Mouse (Mus musculus): Measurements from ENCODE around the gene Pacs1. TPM values are rescaled to one million over a fixed set of nuclear protein-coding genes. Genes with fewer than 3 reads are reported as not detected.

Pacs1 gene
- total and polyA plus RNA-seq, 2 experiments from 2014 or later, result 7.4 to 11.3 TPM

GRCm38 (mm10) chr19:5106731-5107191 is 166.2 kb downstream of the Pacs1 start, which contains the start of gene Rab1b:
TSS of gene Rab1b (minus strand) at chr19:5107072.
- Histone ChIP-seq H3K27me3 (ENCODE audit: control insufficient read depth, insufficient read depth, low read length) (no peaks in the 10 kb centered on the region), H3K9ac (replicated peaks; ENCODE audit: low read depth, low read length) (peak within 1 kb of the TSS; percentile 82), H3K27ac (ENCODE audit: low read depth) (peak within 1 kb of the TSS; percentile 95), H3K4me1 (ENCODE audit: control insufficient read depth, insufficient read depth) (peaks cover 8% of the 10 kb centered on the region; the same call in 1 of the 2 replicates), H3K4me3 (ENCODE audit: low read depth, low read length) (peak within 1 kb of the TSS; percentile 88), H3K4me2 (ENCODE audit: low read depth, low read length) (peak within 1 kb of the TSS; percentile 85), H3K9me3 (replicated peaks; ENCODE audit: control insufficient read depth, low read length) (no peaks in the 10 kb centered on the region), H3K36me3 (replicated peaks; ENCODE audit: control insufficient read depth, insufficient read depth, low read length) (peaks cover 66% of the 10 kb centered on the region)
- peak; percentile 98 for DNase-seq (ENCODE audit: low spot score)
- peak; percentile 73 for TF ChIP-seq EP300 (IDR thresholded peaks at IDR 0.05; ENCODE audit: low read depth)
- no peak for TF ChIP-seq CTCF (IDR thresholded peaks at IDR 0.05; ENCODE audit: low read depth)
- WGBS, result under 1% methylated on average over 44 of the region's 46 CpGs
- ATAC-seq (ENCODE audit: insufficient read depth, low read depth), result peak; percentile 96

DNA sequence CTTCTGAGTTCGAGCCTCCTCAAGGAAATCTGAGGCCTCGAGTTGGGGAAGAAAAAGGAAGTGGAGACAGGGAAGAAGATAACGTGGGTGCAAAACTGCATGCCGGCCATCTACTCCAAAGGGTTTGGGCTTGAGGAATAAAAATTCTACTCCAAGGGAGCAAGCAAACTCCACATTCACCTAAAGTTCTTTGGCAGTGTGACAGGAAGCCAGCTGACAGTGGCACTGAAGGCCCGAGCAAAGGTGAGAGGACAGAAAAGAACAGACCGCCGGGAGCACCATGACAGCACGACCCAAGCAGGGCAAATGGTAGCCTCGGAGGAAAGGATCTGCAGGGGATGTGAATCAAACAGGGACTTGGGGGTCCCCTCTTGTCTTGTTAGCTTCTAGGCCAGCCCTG is 166.8 kb downstream of the Pacs1 start:
- no peaks in the 10 kb centered on the region for H3K27me3 ChIP-seq (ENCODE audit: control insufficient read depth, insufficient read depth, low read length)
- H3K4me1 ChIP-seq (ENCODE audit: control insufficient read depth, insufficient read depth), result peaks cover 8% of the 10 kb centered on the region; the same call in 1 of the 2 replicates
- 2% methylated on average over 9 of the region's 9 CpGs for WGBS
- H3K9me3 ChIP-seq (replicated peaks; ENCODE audit: control insufficient read depth, low read length), result no peaks in the 10 kb centered on the region
- peaks cover 66% of the 10 kb centered on the region for H3K36me3 ChIP-seq (replicated peaks; ENCODE audit: control insufficient read depth, insufficient read depth, low read length)
- ATAC-seq (ENCODE audit: insufficient read depth, low read depth), result no peak
- peak overlapping the region; percentile 88 for H3K4me3 ChIP-seq (ENCODE audit: low read depth, low read length)
- H3K4me2 ChIP-seq (ENCODE audit: low read depth, low read length), result peak overlapping the region; percentile 85
- H3K9ac ChIP-seq (replicated peaks; ENCODE audit: low read depth, low read length), result peak overlapping the region; percentile 82
- H3K27ac ChIP-seq (ENCODE audit: low read depth), result peak overlapping the region; percentile 95
- TF ChIP-seq CTCF (IDR thresholded peaks at IDR 0.05; ENCODE audit: low read depth), result no peak
- TF ChIP-seq EP300 (IDR thresholded peaks at IDR 0.05; ENCODE audit: low read depth), result no peak
- DNase-seq (ENCODE audit: low spot score), result no peak

DNA sequence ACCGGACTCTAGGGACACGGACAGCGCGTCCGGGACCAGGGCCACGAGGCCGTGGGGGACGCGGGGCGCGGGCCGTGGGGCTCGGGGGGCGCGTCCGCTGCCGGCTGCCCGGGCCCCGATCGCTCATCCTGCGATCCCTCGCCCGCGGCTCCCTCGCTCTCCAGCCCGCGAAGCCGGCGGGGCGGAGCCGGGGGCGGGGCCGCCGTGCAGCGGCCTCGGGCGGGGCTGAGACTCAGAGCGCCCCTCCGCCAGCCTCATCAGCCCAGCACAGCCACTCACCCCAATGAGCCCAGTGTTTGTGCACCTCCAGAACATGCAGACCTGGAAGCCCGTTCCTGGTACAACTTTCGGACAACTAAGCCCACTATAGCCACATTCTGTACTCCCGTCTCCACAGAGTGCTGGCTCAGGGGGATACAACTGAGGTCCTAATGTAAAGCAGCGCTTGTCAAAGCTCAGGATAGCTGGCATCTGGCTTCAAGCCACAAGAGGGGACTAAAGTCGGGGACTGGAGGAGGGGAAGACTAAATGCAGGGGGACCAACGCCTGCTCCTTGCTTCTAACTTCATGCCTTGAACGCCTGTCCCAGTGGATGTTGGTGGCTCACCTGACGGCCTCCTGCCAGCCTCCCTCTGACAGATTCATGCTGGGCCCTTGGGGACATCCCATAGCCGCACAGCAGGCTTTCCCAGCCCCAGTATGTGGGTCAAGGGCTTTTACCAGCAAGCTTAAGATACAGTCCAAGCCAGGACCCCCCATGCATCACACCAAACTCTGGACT is 174.4 kb downstream of the Pacs1 start, which contains the start of gene Cnih2:
Gene Cnih2, minus strand, starts transcription at position 159 of the 781 bp plus-strand sequence.
- H3K4me2 ChIP-seq (ENCODE audit: low read depth, low read length), result peak within 1 kb of the TSS; percentile 77
- peaks cover 45% of the 10 kb centered on the region for H3K36me3 ChIP-seq (replicated peaks; ENCODE audit: control insufficient read depth, insufficient read depth, low read length)
- TF ChIP-seq CTCF (IDR thresholded peaks at IDR 0.05; ENCODE audit: low read depth) (no peak), EP300 (IDR thresholded peaks at IDR 0.05; ENCODE audit: low read depth) (no peak)
- peak within 1 kb of the TSS; percentile 41; the same call in 1 of the 2 replicates for H3K9ac ChIP-seq (replicated peaks; ENCODE audit: low read depth, low read length)
- H3K4me1 ChIP-seq (ENCODE audit: control insufficient read depth, insufficient read depth), result peaks cover 10% of the 10 kb centered on the region; the same call in 1 of the 2 replicates
- H3K4me3 ChIP-seq (ENCODE audit: low read depth, low read length), result peak within 1 kb of the TSS; percentile 39
- H3K9me3 ChIP-seq (replicated peaks; ENCODE audit: control insufficient read depth, low read length), result no peaks in the 10 kb centered on the region
- ATAC-seq (ENCODE audit: insufficient read depth, low read depth) (peak; percentile 50), DNase-seq (ENCODE audit: low spot score) (peak; percentile 30)
- H3K27ac ChIP-seq (ENCODE audit: low read depth), result no peak within 1 kb of the TSS
- 7% methylated on average over 25 of the region's 48 CpGs for WGBS
- H3K27me3 ChIP-seq (ENCODE audit: control insufficient read depth, insufficient read depth, low read length), result no peaks in the 10 kb centered on the region

DNA sequence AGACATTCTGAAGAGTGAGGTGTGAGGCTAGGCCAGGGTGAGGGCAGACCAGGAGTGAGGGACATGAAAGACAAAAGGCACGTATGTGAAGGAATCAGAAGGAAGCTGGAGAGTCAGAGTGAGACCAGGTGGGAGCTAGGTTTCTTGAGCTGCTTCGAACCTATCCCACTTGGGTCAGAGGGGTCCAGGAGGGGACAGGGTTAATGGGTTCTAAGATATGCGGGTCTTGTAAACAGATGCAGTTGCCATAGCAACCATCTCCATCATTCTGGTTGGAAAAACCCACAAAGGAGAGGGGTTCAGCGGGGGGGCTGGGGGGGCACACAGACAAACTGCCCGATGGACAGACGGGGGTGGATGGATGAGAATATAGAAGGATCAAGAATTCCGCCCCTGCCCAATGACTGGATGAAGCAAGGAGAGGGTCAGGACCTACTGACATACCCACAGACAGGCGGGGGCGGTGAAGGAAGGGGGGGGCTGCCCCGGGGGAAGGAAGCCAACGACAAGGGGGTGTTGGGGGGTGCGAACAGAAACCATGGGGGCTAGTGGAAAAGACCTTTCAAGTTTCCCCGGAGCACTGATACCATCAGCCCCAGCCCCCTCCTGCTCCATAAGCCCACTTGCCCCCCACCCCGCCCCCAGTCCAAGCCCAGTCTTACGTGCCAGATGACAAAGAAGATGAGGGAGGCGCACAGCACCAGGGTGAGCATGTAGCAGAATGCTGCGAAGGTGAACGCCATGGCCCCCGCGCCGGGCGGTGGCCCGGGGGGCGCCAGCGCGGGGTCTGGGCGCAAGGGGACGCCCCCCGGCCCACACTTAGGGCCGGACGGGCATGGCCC is 175.2 kb downstream of the Pacs1 start:
- no peaks in the 10 kb centered on the region for H3K27me3 ChIP-seq (ENCODE audit: control insufficient read depth, insufficient read depth, low read length)
- H3K27ac ChIP-seq (ENCODE audit: low read depth), result no peak overlapping the region
- ATAC-seq (ENCODE audit: insufficient read depth, low read depth), result no peak
- H3K4me2 ChIP-seq (ENCODE audit: low read depth, low read length), result peak overlapping the region; percentile 77
- peaks cover 37% of the 10 kb centered on the region for H3K36me3 ChIP-seq (replicated peaks; ENCODE audit: control insufficient read depth, insufficient read depth, low read length)
- H3K9ac ChIP-seq (replicated peaks; ENCODE audit: low read depth, low read length), result peak overlapping the region; percentile 41; the same call in 1 of the 2 replicates
- no peak for DNase-seq (ENCODE audit: low spot score)
- peak overlapping the region; percentile 39 for H3K4me3 ChIP-seq (ENCODE audit: low read depth, low read length)
- peaks cover 10% of the 10 kb centered on the region; the same call in 1 of the 2 replicates for H3K4me1 ChIP-seq (ENCODE audit: control insufficient read depth, insufficient read depth)
- TF ChIP-seq EP300 (IDR thresholded peaks at IDR 0.05; ENCODE audit: low read depth) (no peak), CTCF (IDR thresholded peaks at IDR 0.05; ENCODE audit: low read depth) (no peak)
- no peaks in the 10 kb centered on the region for H3K9me3 ChIP-seq (replicated peaks; ENCODE audit: control insufficient read depth, low read length)
- WGBS, result 7% methylated on average over 31 of the region's 31 CpGs

DNA sequence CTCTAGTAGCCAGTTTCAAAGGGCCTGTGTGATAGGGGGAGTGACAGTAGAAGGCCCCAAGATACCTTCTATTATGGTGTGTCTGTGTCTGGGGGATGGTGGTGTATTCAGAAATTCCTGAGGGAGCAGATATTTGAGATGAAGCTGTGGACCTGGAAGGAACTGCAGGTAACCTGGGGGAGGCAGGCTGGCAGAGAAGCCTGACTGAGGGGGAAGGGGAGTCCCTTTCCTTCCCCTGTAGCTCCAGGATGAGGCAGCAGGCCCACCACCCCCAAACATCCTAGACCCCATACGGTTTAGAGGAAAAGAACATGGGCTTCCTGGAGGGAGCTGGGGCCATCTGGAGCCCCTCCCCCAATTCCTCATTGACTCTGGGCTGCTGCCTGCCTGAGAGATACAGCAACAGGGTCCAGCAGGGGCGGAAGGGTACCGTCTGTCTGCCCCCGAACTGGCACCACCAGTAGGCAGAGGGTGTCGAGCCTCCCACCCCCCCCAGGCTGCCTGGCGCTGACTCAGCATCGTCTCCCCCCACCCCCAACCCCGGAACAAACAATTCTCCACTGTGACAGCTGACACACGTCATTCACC is 176.9 kb downstream of the Pacs1 start:
- Histone ChIP-seq H3K36me3 (replicated peaks; ENCODE audit: control insufficient read depth, insufficient read depth, low read length) (peaks cover 33% of the 10 kb centered on the region), H3K4me3 (ENCODE audit: low read depth, low read length) (no peak overlapping the region), H3K27me3 (ENCODE audit: control insufficient read depth, insufficient read depth, low read length) (no peaks in the 10 kb centered on the region), H3K9me3 (replicated peaks; ENCODE audit: control insufficient read depth, low read length) (no peaks in the 10 kb centered on the region), H3K4me1 (ENCODE audit: control insufficient read depth, insufficient read depth) (peaks cover 10% of the 10 kb centered on the region; the same call in 1 of the 2 replicates), H3K9ac (replicated peaks; ENCODE audit: low read depth, low read length) (no peak overlapping the region), H3K27ac (ENCODE audit: low read depth) (no peak overlapping the region), H3K4me2 (ENCODE audit: low read depth, low read length) (no peak overlapping the region)
- DNase-seq (ENCODE audit: low spot score), result no peak
- ATAC-seq (ENCODE audit: insufficient read depth, low read depth), result no peak
- WGBS, result 3% methylated on average over 9 of the region's 9 CpGs
- TF ChIP-seq EP300 (IDR thresholded peaks at IDR 0.05; ENCODE audit: low read depth) (no peak), CTCF (IDR thresholded peaks at IDR 0.05; ENCODE audit: low read depth) (no peak)
